Mouse (Mus musculus) small intestine, adult 2 months (tissue): ENCODE measurements around the gene Hist2h3c2.

Experiments
- CTCF ChIP-seq: fragments of 200-500 bp; IDR thresholded peaks from 2 replicates; pipeline ENCODE4 v1.5.1; 2012; ENCODE audit warnings: low read depth, mild to moderate bottlenecking, control low read depth, inconsistent platforms, low read length, moderate library complexity, mixed read lengths; ENCODE audit not compliant: insufficient replicate concordance, insufficient read length; ENCODE audit errors: extremely low read depth
- POLR2A ChIP-seq: fragments of 200-500 bp; IDR thresholded peaks from 2 replicates; pipeline ENCODE4 v1.6.1; 2012; ENCODE audit warnings: low read depth, mild to moderate bottlenecking, control low read depth, inconsistent platforms, low read length, moderate library complexity

DNA sequence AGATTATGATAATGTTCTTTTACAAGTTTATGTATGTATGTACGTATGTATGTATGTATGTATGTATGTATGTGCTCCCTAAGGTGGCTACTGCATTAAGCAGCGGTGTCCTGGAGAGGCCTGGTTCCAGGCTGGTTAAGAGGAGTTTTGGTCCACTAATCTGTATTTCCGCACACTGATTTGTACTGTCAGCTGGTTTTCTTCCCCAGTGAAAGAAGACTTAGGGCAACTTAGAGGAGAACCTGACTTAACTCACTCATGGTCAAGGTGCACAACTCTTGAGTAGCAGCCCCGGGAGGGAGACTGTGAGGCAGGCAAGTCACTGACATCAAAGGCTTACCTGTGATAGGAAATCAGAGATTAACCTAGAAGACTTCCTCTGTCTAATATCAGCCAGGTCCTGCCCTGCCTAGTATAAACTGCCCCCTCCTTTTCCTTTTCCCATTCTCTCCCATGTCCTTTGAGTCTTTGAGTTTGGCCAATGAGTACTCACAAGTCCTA lies 2.0 kb downstream of the Hist2h3c2 start:
- TF ChIP-seq CTCF (no peak), POLR2A (no peak)
